In the genomic region with DNA sequence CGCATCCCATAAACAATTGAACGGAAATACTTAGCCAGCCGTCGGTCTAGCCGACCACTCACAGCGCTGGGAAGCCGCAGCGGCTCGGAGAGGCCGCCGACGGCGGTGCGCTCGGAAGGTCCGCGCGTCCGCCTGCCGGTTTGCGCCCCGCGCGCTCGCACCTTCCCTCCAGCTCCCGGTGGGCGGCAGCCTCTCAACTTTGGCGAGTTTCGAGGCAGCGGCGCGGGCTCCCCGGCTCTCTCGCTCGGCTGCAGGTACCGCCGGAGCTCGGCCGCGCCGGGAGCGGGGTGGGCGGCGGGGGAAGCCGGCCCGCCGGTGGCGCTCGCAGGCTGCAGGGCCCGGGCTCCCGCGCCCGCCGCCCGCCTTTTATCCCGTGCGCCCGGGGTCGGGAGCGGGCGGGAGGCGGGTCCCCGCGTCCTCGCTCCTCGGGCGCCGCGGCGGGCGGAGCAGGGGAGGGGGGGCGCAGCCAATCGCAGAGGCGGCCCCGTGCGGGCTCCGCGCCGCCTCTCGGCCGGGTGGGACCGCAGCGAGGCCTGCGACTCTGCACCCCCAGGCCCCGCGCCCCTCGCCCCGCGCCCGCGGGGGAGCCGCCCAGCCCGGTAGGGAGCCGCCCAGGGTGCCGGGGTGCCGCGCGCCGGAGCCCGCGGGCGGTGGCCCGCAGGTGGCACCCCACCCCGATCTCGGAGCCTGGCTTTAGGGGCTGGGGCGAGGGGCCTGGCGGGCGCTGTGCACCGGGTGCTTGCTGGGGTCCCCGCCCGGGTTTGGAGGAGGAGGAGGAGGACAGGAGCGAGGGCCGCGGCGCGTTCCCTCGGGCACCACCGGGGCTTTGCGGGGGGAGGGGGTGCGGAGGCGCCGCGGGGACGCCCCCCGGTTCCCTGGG, we compare ENCODE assay signal across 8 mouse cellular contexts. TPM values are rescaled to one million over a fixed set of nuclear protein-coding genes. Genes with fewer than 3 reads are reported as not detected.
DNase-seq lines count a peak whose midpoint lies in the region; ATAC-seq and TF ChIP-seq lines count a peak whose summit lies in the region.

TSS of gene Pced1b (plus strand) at position 197 of the 880 bp plus-strand sequence.
TSS of gene Amigo2 (minus strand) at position 377 of the 880 bp plus-strand sequence.

- no peak for TF ChIP-seq CTCF in lung, embryonic 14.5 days (IDR thresholded peaks at IDR 0.05; ENCODE audit: low read depth)

- H3K9ac ChIP-seq in forebrain, embryonic 14.5 days (ENCODE audit: low read length), result peak within 1 kb of the TSS; percentile 84
- peak within 1 kb of the TSS; percentile 88 for H3K9ac ChIP-seq in lung, embryonic 14.5 days

- intact Hi-C loops in heart, postnatal 14 days (cut with DNase I), result loop anchor here (5.0 to 10.0 kb wide), 2 partner anchors 210 to 338 kb away; no protein-coding TSS in a partner anchor

- no peaks in the 10 kb centered on the region for H3K9me3 ChIP-seq in forebrain, embryonic 14.5 days (replicated peaks; ENCODE audit: control insufficient read depth, low read length)
- no peaks in the 10 kb centered on the region for H3K9me3 ChIP-seq in lung, embryonic 14.5 days (ENCODE audit: low read depth, low read length)

- H3K4me1 ChIP-seq in forebrain, embryonic 14.5 days (ENCODE audit: control insufficient read depth, insufficient read depth, low read length), result peaks cover 3% of the 10 kb centered on the region; the same call in 1 of the 2 replicates
- H3K4me1 ChIP-seq in lung, embryonic 14.5 days (ENCODE audit: insufficient read depth), result no peaks in the 10 kb centered on the region

- peak; percentile 94 for ATAC-seq in forebrain, embryonic 14.5 days
- ATAC-seq in lung, embryonic 14.5 days (ENCODE audit: insufficient read depth), result peak; percentile 87

- peaks cover 14% of the 10 kb centered on the region; the same call in 1 of the 2 replicates for H3K27me3 ChIP-seq in forebrain, embryonic 14.5 days (replicated peaks; ENCODE audit: control insufficient read depth, insufficient read depth, low read length)
- H3K27me3 ChIP-seq in lung, embryonic 14.5 days (ENCODE audit: insufficient read depth, low read length), result peaks cover 16% of the 10 kb centered on the region

- peak within 1 kb of the TSS; percentile 77 for H3K27ac ChIP-seq in forebrain, embryonic 14.5 days (ENCODE audit: low read depth, low read length)
- peak within 1 kb of the TSS; percentile 76 for H3K27ac ChIP-seq in lung, embryonic 14.5 days (ENCODE audit: low read depth)

- H3K4me2 ChIP-seq in forebrain, embryonic 14.5 days (ENCODE audit: low read length), result peak within 1 kb of the TSS; percentile 86
- H3K4me2 ChIP-seq in lung, embryonic 14.5 days, result peak within 1 kb of the TSS; percentile 86

- DNase-seq in B cell, adult 2 months, result peak; percentile 66 to 71
- DNase-seq in adrenal gland, postnatal 10 days, result peak; percentile 83
- peak; percentile 76 for DNase-seq in forebrain, embryonic 14.5 days (ENCODE audit: low spot score)
- peak; percentile 70 to 80 for DNase-seq in heart, postnatal 14 days
- DNase-seq in kidney, postnatal 4 days, result peak; percentile 76 to 85
- DNase-seq in lung, embryonic 14.5 days, result peak; percentile 76
- DNase-seq in ovary, adult 18-20 months (ENCODE audit: low spot score), result peak; percentile 70
- DNase-seq in thymus, postnatal 10 days (ENCODE audit: low spot score in 2 of 2), result peak; percentile 51 to 55

- WGBS in forebrain, embryonic 14.5 days, result under 1% methylated on average over 65 of the region's 125 CpGs
- WGBS in lung, embryonic 14.5 days, result under 1% methylated on average over 108 of the region's 125 CpGs

- no peaks in the 10 kb centered on the region for H3K36me3 ChIP-seq in forebrain, embryonic 14.5 days (ENCODE audit: control insufficient read depth, insufficient read depth, low read length)
- H3K36me3 ChIP-seq in lung, embryonic 14.5 days (ENCODE audit: insufficient read depth), result no peaks in the 10 kb centered on the region

- peak within 1 kb of the TSS; percentile 77 for H3K4me3 ChIP-seq in forebrain, embryonic 14.5 days (ENCODE audit: low read depth, low read length)
- H3K4me3 ChIP-seq in lung, embryonic 14.5 days (ENCODE audit: low read depth, low read length), result peak within 1 kb of the TSS; percentile 71

RNA-seq across cellular contexts. Expression of gene Pced1b, which starts in this region (rescaled TPM):
- 10 to 100 TPM; 23.5 to 26.0 TPM for total RNA-seq in adrenal gland, postnatal 10 days (2021)
- polyA plus RNA-seq in forebrain, embryonic 14.5 days (2014; fragmentation: Nextera tagmentation; extraction: Ambion mirVana), result 2.8 and 4.6 TPM in 2 replicates
- total RNA-seq in heart, postnatal 14 days (2021), result 1 to 10 TPM; 5.5 to 6.2 TPM
- 5.5 and 8.7 TPM in 2 replicates for polyA plus RNA-seq in lung, embryonic 14.5 days (2014; fragmentation: Nextera tagmentation; extraction: Ambion mirVana)

RNA-seq across cellular contexts. Expression of gene Amigo2, which starts in this region (rescaled TPM):
- total RNA-seq in adrenal gland, postnatal 10 days (2021), result 10 to 100 TPM in 1 of 2 experiments, 1 to 10 TPM in 1; 9.2 to 12.1 TPM
- 5.9 and 6.5 TPM in 2 replicates for polyA plus RNA-seq in forebrain, embryonic 14.5 days (2014; fragmentation: Nextera tagmentation; extraction: Ambion mirVana)
- total RNA-seq in heart, postnatal 14 days (2021), result 1 to 10 TPM; 7.4 to 8.4 TPM
- 5.5 and 5.7 TPM in 2 replicates for polyA plus RNA-seq in lung, embryonic 14.5 days (2014; fragmentation: Nextera tagmentation; extraction: Ambion mirVana)

Comparison
In these comparisons a context has a peak if more than half of its experiments do, and no peak if none do; other contexts are left out.
1. Peak in every context shown above with its lines: DNase-seq, ATAC-seq, H3K4me3 ChIP-seq and H3K27ac ChIP-seq.